Mouse (Mus musculus): ENCODE data around the gene Atp6v1e2. TPM values are rescaled to one million over a fixed set of nuclear protein-coding genes. Genes with fewer than 3 reads are reported as not detected.

The Atp6v1e2 gene
- polyA plus RNA-seq, 1 experiment from 2014 or later: not detected

- peaks cover 2% of the 10 kb centered on the region; the same call in 1 of the 2 replicates for H3K36me3 ChIP-seq (ENCODE audit: control insufficient read depth, insufficient read depth, low read length)
- ATAC-seq (replicated peaks; ENCODE audit: insufficient number of reproducible peaks, low FRiP score, low TSS enrichment): no peak
These were observed 20.1 kb upstream of the Atp6v1e2 start for GRCm38 (mm10) chr17:86967536-86968525.

GRCm38 (mm10) chr17:86967048-86967447, 19.4 kb upstream of the Atp6v1e2 start:
- Histone ChIP-seq H3K9me3 (replicated peaks; ENCODE audit: control insufficient read depth, low read length) (no peaks in the 10 kb centered on the region), H3K36me3 (ENCODE audit: control insufficient read depth, insufficient read depth, low read length) (peaks cover 2% of the 10 kb centered on the region; the same call in 1 of the 2 replicates), H3K27me3 (ENCODE audit: control insufficient read depth, insufficient read depth, low read length) (no peaks in the 10 kb centered on the region), H3K27ac (ENCODE audit: low read depth, low read length) (no peak overlapping the region; the same call in 1 of the 2 replicates), H3K4me1 (ENCODE audit: control insufficient read depth, insufficient read depth, low read length) (peaks cover 32% of the 10 kb centered on the region), H3K9ac (ENCODE audit: low read depth, low read length) (no peak overlapping the region), H3K4me3 (ENCODE audit: low read depth, low read length) (no peak overlapping the region), H3K4me2 (no peak overlapping the region)
- no peak for ATAC-seq (replicated peaks; ENCODE audit: insufficient number of reproducible peaks, low FRiP score, low TSS enrichment)
- 89% methylated on average over 12 of the region's 12 CpGs for WGBS (ENCODE audit: insufficient replicate concordance)

More at GRCm38 (mm10) chr17:86967536-86968525, 20.1 kb upstream of the Atp6v1e2 start:
- Histone ChIP-seq H3K4me2 (peak overlapping the region; percentile 45), H3K9ac (ENCODE audit: low read depth, low read length) (no peak overlapping the region), H3K27me3 (ENCODE audit: control insufficient read depth, insufficient read depth, low read length) (no peaks in the 10 kb centered on the region), H3K27ac (ENCODE audit: low read depth, low read length) (peak overlapping the region; percentile 84), H3K9me3 (replicated peaks; ENCODE audit: control insufficient read depth, low read length) (no peaks in the 10 kb centered on the region), H3K4me3 (ENCODE audit: low read depth, low read length) (no peak overlapping the region), H3K4me1 (ENCODE audit: control insufficient read depth, insufficient read depth, low read length) (peaks cover 32% of the 10 kb centered on the region)
- 62% methylated on average over 10 of the region's 10 CpGs for WGBS (ENCODE audit: insufficient replicate concordance)

- Histone ChIP-seq H3K4me1 (ENCODE audit: control insufficient read depth, insufficient read depth, low read length) (peaks cover 40% of the 10 kb centered on the region), H3K9ac (ENCODE audit: low read depth, low read length) (no peak overlapping the region), H3K4me3 (ENCODE audit: low read depth, low read length) (no peak overlapping the region), H3K36me3 (ENCODE audit: control insufficient read depth, insufficient read depth, low read length) (no peaks in the 10 kb centered on the region; the same call in 1 of the 2 replicates), H3K9me3 (replicated peaks; ENCODE audit: control insufficient read depth, low read length) (no peaks in the 10 kb centered on the region), H3K4me2 (no peak overlapping the region), H3K27me3 (ENCODE audit: control insufficient read depth, insufficient read depth, low read length) (no peaks in the 10 kb centered on the region), H3K27ac (ENCODE audit: low read depth, low read length) (no peak overlapping the region)
- WGBS (ENCODE audit: insufficient replicate concordance): 78% methylated on average over 10 of the region's 10 CpGs
- ATAC-seq (replicated peaks; ENCODE audit: insufficient number of reproducible peaks, low FRiP score, low TSS enrichment): no peak
These were observed 18.3 kb upstream of the Atp6v1e2 start for GRCm38 (mm10) chr17:86966040-86966439.

GRCm38 (mm10) chr17:86965121-86965520, 17.4 kb upstream of the Atp6v1e2 start:
- H3K4me3 ChIP-seq (ENCODE audit: low read depth, low read length): peak overlapping the region; percentile 90
- peak overlapping the region; percentile 96 for H3K27ac ChIP-seq (ENCODE audit: low read depth, low read length)
- ATAC-seq (replicated peaks; ENCODE audit: insufficient number of reproducible peaks, low FRiP score, low TSS enrichment): no peak
- 84% methylated on average over 8 of the region's 8 CpGs for WGBS (ENCODE audit: insufficient replicate concordance)
- H3K4me2 ChIP-seq: peak overlapping the region; percentile 90
- peak overlapping the region; percentile 58 for H3K9ac ChIP-seq (ENCODE audit: low read depth, low read length)
- H3K4me1 ChIP-seq (ENCODE audit: control insufficient read depth, insufficient read depth, low read length): peaks cover 48% of the 10 kb centered on the region
- H3K36me3 ChIP-seq (ENCODE audit: control insufficient read depth, insufficient read depth, low read length): no peaks in the 10 kb centered on the region; the same call in 1 of the 2 replicates
- H3K27me3 ChIP-seq (ENCODE audit: control insufficient read depth, insufficient read depth, low read length): no peaks in the 10 kb centered on the region
- no peaks in the 10 kb centered on the region for H3K9me3 ChIP-seq (replicated peaks; ENCODE audit: control insufficient read depth, low read length)

- no peak; the same call in 1 of the 2 replicates for ATAC-seq (replicated peaks; ENCODE audit: insufficient number of reproducible peaks, low FRiP score, low TSS enrichment)
- Histone ChIP-seq H3K36me3 (ENCODE audit: control insufficient read depth, insufficient read depth, low read length) (no peaks in the 10 kb centered on the region; the same call in 1 of the 2 replicates), H3K27ac (ENCODE audit: low read depth, low read length) (peak overlapping the region; percentile 96), H3K4me2 (peak overlapping the region; percentile 90), H3K4me1 (ENCODE audit: control insufficient read depth, insufficient read depth, low read length) (peaks cover 53% of the 10 kb centered on the region), H3K9me3 (replicated peaks; ENCODE audit: control insufficient read depth, low read length) (no peaks in the 10 kb centered on the region), H3K27me3 (ENCODE audit: control insufficient read depth, insufficient read depth, low read length) (no peaks in the 10 kb centered on the region), H3K4me3 (ENCODE audit: low read depth, low read length) (peak overlapping the region; percentile 90), H3K9ac (ENCODE audit: low read depth, low read length) (peak overlapping the region; percentile 93)
- 0% methylated on average over 10 of the region's 10 CpGs for WGBS (ENCODE audit: insufficient replicate concordance)
These were observed 16.8 kb upstream of the Atp6v1e2 start for GRCm38 (mm10) chr17:86964502-86964901.

GRCm38 (mm10) chr17:86964041-86964440, 16.3 kb upstream of the Atp6v1e2 start:
- H3K9ac ChIP-seq (ENCODE audit: low read depth, low read length): peak overlapping the region; percentile 93
- H3K27ac ChIP-seq (ENCODE audit: low read depth, low read length): peak overlapping the region; percentile 96
- H3K4me3 ChIP-seq (ENCODE audit: low read depth, low read length): peak overlapping the region; percentile 90
- ATAC-seq (replicated peaks; ENCODE audit: insufficient number of reproducible peaks, low FRiP score, low TSS enrichment): no peak
- no peaks in the 10 kb centered on the region for H3K9me3 ChIP-seq (replicated peaks; ENCODE audit: control insufficient read depth, low read length)
- H3K4me2 ChIP-seq: peak overlapping the region; percentile 90
- H3K36me3 ChIP-seq (ENCODE audit: control insufficient read depth, insufficient read depth, low read length): no peaks in the 10 kb centered on the region; the same call in 1 of the 2 replicates
- 0% methylated on average over 6 of the region's 6 CpGs for WGBS (ENCODE audit: insufficient replicate concordance)
- peaks cover 56% of the 10 kb centered on the region for H3K4me1 ChIP-seq (ENCODE audit: control insufficient read depth, insufficient read depth, low read length)
- no peaks in the 10 kb centered on the region for H3K27me3 ChIP-seq (ENCODE audit: control insufficient read depth, insufficient read depth, low read length)

- peak overlapping the region; percentile 96 for H3K27ac ChIP-seq (ENCODE audit: low read depth, low read length)
- WGBS (ENCODE audit: insufficient replicate concordance): 0% methylated on average over 23 of the region's 26 CpGs
- H3K9ac ChIP-seq (ENCODE audit: low read depth, low read length): peak overlapping the region; percentile 93
- H3K9me3 ChIP-seq (replicated peaks; ENCODE audit: control insufficient read depth, low read length): no peaks in the 10 kb centered on the region
- H3K4me1 ChIP-seq (ENCODE audit: control insufficient read depth, insufficient read depth, low read length): peaks cover 54% of the 10 kb centered on the region
- no peaks in the 10 kb centered on the region; the same call in 1 of the 2 replicates for H3K36me3 ChIP-seq (ENCODE audit: control insufficient read depth, insufficient read depth, low read length)
- peak overlapping the region; percentile 90 for H3K4me2 ChIP-seq
- peak overlapping the region; percentile 90 for H3K4me3 ChIP-seq (ENCODE audit: low read depth, low read length)
- peak; percentile 9; the same call in 1 of the 2 replicates for ATAC-seq (replicated peaks; ENCODE audit: insufficient number of reproducible peaks, low FRiP score, low TSS enrichment)
- no peaks in the 10 kb centered on the region for H3K27me3 ChIP-seq (ENCODE audit: control insufficient read depth, insufficient read depth, low read length)
These were observed 15.8 kb upstream of the Atp6v1e2 start for GRCm38 (mm10) chr17:86963586-86963902.

GRCm38 (mm10) chr17:86962894-86963585, 15.3 kb upstream of the Atp6v1e2 start, which contains the start of gene Rhoq:
Gene Rhoq (plus strand): TSS chr17:86963082.
- no peaks in the 10 kb centered on the region for H3K9me3 ChIP-seq (replicated peaks; ENCODE audit: control insufficient read depth, low read length)
- peak; percentile 86 for ATAC-seq (replicated peaks; ENCODE audit: insufficient number of reproducible peaks, low FRiP score, low TSS enrichment)
- WGBS (ENCODE audit: insufficient replicate concordance): 0% methylated on average over 56 of the region's 86 CpGs
- H3K27ac ChIP-seq (ENCODE audit: low read depth, low read length): peak within 1 kb of the TSS; percentile 96
- no peaks in the 10 kb centered on the region for H3K27me3 ChIP-seq (ENCODE audit: control insufficient read depth, insufficient read depth, low read length)
- H3K4me2 ChIP-seq: peak within 1 kb of the TSS; percentile 90
- H3K4me1 ChIP-seq (ENCODE audit: control insufficient read depth, insufficient read depth, low read length): peaks cover 52% of the 10 kb centered on the region
- H3K9ac ChIP-seq (ENCODE audit: low read depth, low read length): peak within 1 kb of the TSS; percentile 93
- peak within 1 kb of the TSS; percentile 90 for H3K4me3 ChIP-seq (ENCODE audit: low read depth, low read length)
- no peaks in the 10 kb centered on the region; the same call in 1 of the 2 replicates for H3K36me3 ChIP-seq (ENCODE audit: control insufficient read depth, insufficient read depth, low read length)

All from heart, embryonic 11.5 days (tissue).